Mouse (Mus musculus) kidney, embryonic 15.5 days (tissue): ENCODE measurements around the gene Gm14569. TPM values are rescaled to one million over a fixed set of nuclear protein-coding genes. Genes with fewer than 3 reads are reported as not detected.

ENCODE experiments used
- ATAC-seq: fragments of 200-750 bp; cut with Nextera tagmentation; replicated peaks from 2 replicates; pipeline ENCODE4 v1.8.0; 2017; ENCODE audit warnings: moderate TSS enrichment; ENCODE audit not compliant: low FRiP score
- H3K27ac ChIP-seq: fragments of 300-500 bp; sonication (generic); 2 replicates; pipeline ENCODE4 v1.5.1; 2015; ENCODE audit warnings: mild to moderate bottlenecking, inconsistent platforms
- H3K27me3 ChIP-seq: fragments of 300-500 bp; sonication (generic); 2 replicates; pipeline ENCODE4 v1.6.1; 2015; ENCODE audit warnings: inconsistent platforms
- H3K36me3 ChIP-seq: fragments of 300-500 bp; sonication (generic); 2 replicates; pipeline ENCODE4 v1.6.1; 2015; ENCODE audit warnings: inconsistent platforms
- H3K4me1 ChIP-seq: fragments of 300-500 bp; sonication (generic); 2 replicates; pipeline ENCODE4 v1.6.1; 2015; ENCODE audit warnings: inconsistent platforms
- H3K4me2 ChIP-seq: fragments of 300-500 bp; sonication (generic); 2 replicates; pipeline ENCODE4 v1.6.1; 2015; ENCODE audit warnings: moderate library complexity, mild to moderate bottlenecking, inconsistent platforms
- H3K4me3 ChIP-seq: fragments of 300-500 bp; sonication (generic); replicated peaks from 2 replicates; pipeline ENCODE4 v1.5.1; 2015; ENCODE audit warnings: mild to moderate bottlenecking, inconsistent platforms
- H3K9ac ChIP-seq: fragments of 300-500 bp; sonication (generic); 2 replicates; pipeline ENCODE4 v1.6.1; 2015; ENCODE audit warnings: mild to moderate bottlenecking, inconsistent platforms
- H3K9me3 ChIP-seq: fragments of 300-500 bp; sonication (generic); replicated peaks from 2 replicates; pipeline ENCODE4 v1.6.1; 2016; ENCODE audit warnings: inconsistent platforms
- WGBS: fragments of 180-500 bp; shearing (Covaris S2); methylation state at CpG from one replicate; pipeline ENCODE4 v1.1.7; 2015; ENCODE audit warnings: mixed read lengths; 5-methylcytosine and 5-hydroxymethylcytosine counted together
- polyA plus RNA-seq: library from polyadenylated mRNA; unstranded; fragments of >200 nt; fragmentation: Nextera tagmentation; extraction: Ambion mirVana; gene quantifications from 2 replicates; pipeline ENCODE4 v1.2.1, GENCODE M21; 2015

Gm14569 gene
- polyA plus RNA-seq = not detected in 2 replicates

DNA sequence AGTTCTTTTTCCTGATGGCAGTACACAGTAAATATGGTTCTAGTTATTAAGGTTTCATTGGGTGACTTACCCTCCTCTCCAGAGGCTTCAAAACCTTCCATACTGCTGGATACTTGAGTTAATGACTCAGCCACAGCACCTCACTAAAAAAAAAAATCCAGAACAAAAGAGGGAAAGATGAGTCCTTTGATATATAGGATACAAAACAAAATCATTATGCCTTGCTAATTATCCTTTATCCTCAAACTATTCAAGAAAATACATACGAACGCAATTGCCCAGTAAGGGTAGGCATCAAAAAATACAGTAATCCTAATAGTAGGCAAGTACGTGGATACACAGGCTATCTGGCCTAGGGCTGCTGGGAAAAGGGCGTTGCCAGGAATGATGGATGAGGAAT is at the start of gene Gm14569:
Gene Gm14569, minus strand, starts transcription at position 101 of the 400 bp plus-strand sequence.
- no peaks in the 10 kb centered on the region for H3K4me1 ChIP-seq
- H3K4me2 ChIP-seq = no peak within 1 kb of the TSS
- no peak for ATAC-seq
- no peaks in the 10 kb centered on the region for H3K27me3 ChIP-seq
- WGBS = 88% methylated on average over 4 of the region's 4 CpGs
- no peaks in the 10 kb centered on the region for H3K9me3 ChIP-seq
- H3K27ac ChIP-seq = no peak within 1 kb of the TSS
- no peak within 1 kb of the TSS for H3K9ac ChIP-seq
- H3K36me3 ChIP-seq = no peaks in the 10 kb centered on the region
- no peak within 1 kb of the TSS for H3K4me3 ChIP-seq

GRCm38 (mm10) chrX:36534514-36534913 is 42.9 kb upstream of the Gm14569 start:
- Histone ChIP-seq H3K27me3 (no peaks in the 10 kb centered on the region), H3K4me1 (no peaks in the 10 kb centered on the region), H3K9me3 (no peaks in the 10 kb centered on the region), H3K4me2 (no peak overlapping the region), H3K4me3 (no peak overlapping the region), H3K27ac (no peak overlapping the region), H3K36me3 (no peaks in the 10 kb centered on the region), H3K9ac (no peak overlapping the region)
- 10% methylated on average over 4 of the region's 4 CpGs for WGBS
- ATAC-seq = 0 out of 2 replicates have a peak, but pooled peaks have one; percentile 18

GRCm38 (mm10) chrX:36533744-36534143 is 42.1 kb upstream of the Gm14569 start:
- no peaks in the 10 kb centered on the region for H3K36me3 ChIP-seq
- H3K9me3 ChIP-seq = no peaks in the 10 kb centered on the region
- H3K4me1 ChIP-seq = no peaks in the 10 kb centered on the region
- ATAC-seq = no peak
- no peak overlapping the region for H3K4me3 ChIP-seq
- no peak overlapping the region for H3K27ac ChIP-seq
- 66% methylated on average over 4 of the region's 4 CpGs for WGBS
- H3K4me2 ChIP-seq = no peak overlapping the region
- H3K9ac ChIP-seq = no peak overlapping the region
- H3K27me3 ChIP-seq = no peaks in the 10 kb centered on the region

- Histone ChIP-seq H3K4me2 (no peak overlapping the region), H3K27ac (no peak overlapping the region)
- WGBS = 70% methylated on average over 5 of the region's 5 CpGs
Observed at GRCm38 (mm10) chrX:36530251-36530650, 38.6 kb upstream of the Gm14569 start.

GRCm38 (mm10) chrX:36523729-36524128 is 32.1 kb upstream of the Gm14569 start:
- H3K4me2 ChIP-seq = no peak overlapping the region
- no peak overlapping the region for H3K9ac ChIP-seq
- no peaks in the 10 kb centered on the region for H3K9me3 ChIP-seq
- H3K27ac ChIP-seq = no peak overlapping the region
- H3K27me3 ChIP-seq = no peaks in the 10 kb centered on the region
- H3K36me3 ChIP-seq = no peaks in the 10 kb centered on the region
- no peak for ATAC-seq
- no peaks in the 10 kb centered on the region for H3K4me1 ChIP-seq
- WGBS = 64% methylated on average over 5 of the region's 5 CpGs
- H3K4me3 ChIP-seq = no peak overlapping the region

More at GRCm38 (mm10) chrX:36530251-36530650, 38.6 kb upstream of the Gm14569 start:
- Histone ChIP-seq H3K4me3 (no peak overlapping the region), H3K9ac (no peak overlapping the region), H3K4me1 (no peaks in the 10 kb centered on the region), H3K27me3 (no peaks in the 10 kb centered on the region), H3K9me3 (no peaks in the 10 kb centered on the region), H3K36me3 (no peaks in the 10 kb centered on the region)
- ATAC-seq = no peak

DNA sequence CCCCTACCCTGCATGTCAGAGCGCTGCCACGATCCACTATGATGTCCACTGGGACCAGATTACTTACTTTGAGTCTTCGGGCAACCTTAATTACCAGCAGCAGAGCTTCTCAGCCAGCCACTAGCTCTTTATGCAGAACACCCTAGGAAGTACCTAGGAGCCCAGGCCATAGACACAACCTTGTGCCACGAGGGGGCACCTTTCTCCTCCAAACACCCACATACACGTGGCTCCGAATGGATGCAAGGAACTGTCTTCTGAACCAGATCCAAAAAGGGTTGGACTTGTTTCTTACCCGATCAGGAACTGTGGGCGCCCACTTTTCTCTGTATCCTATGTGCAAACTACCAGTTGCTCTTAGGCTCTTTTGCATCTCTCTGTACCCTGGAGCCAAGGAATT is 22.1 kb upstream of the Gm14569 start:
- no peak overlapping the region for H3K27ac ChIP-seq
- no peak overlapping the region for H3K9ac ChIP-seq
- H3K4me2 ChIP-seq = no peak overlapping the region
- WGBS = 45% methylated on average over 8 of the region's 8 CpGs
- H3K36me3 ChIP-seq = no peaks in the 10 kb centered on the region
- no peaks in the 10 kb centered on the region for H3K27me3 ChIP-seq
- no peak overlapping the region for H3K4me3 ChIP-seq
- no peaks in the 10 kb centered on the region for H3K4me1 ChIP-seq
- ATAC-seq = no peak
- no peaks in the 10 kb centered on the region; the same call in 1 of the 2 replicates for H3K9me3 ChIP-seq

- H3K27ac ChIP-seq = no peak overlapping the region
- no peak overlapping the region for H3K4me3 ChIP-seq
- H3K27me3 ChIP-seq = no peaks in the 10 kb centered on the region
- no peaks in the 10 kb centered on the region; the same call in 1 of the 2 replicates for H3K9me3 ChIP-seq
- ATAC-seq = no peak
- no peak overlapping the region for H3K9ac ChIP-seq
- H3K4me1 ChIP-seq = no peaks in the 10 kb centered on the region
- no peaks in the 10 kb centered on the region for H3K36me3 ChIP-seq
- WGBS = 63% methylated on average over 9 of the region's 9 CpGs
- H3K4me2 ChIP-seq = no peak overlapping the region
Observed at GRCm38 (mm10) chrX:36513231-36513630, 21.6 kb upstream of the Gm14569 start.

- no peaks in the 10 kb centered on the region for H3K4me1 ChIP-seq
- WGBS = 48% methylated on average over 6 of the region's 6 CpGs
- ATAC-seq = no peak
Observed at GRCm38 (mm10) chrX:36506863-36507262, 15.2 kb upstream of the Gm14569 start.

DNA sequence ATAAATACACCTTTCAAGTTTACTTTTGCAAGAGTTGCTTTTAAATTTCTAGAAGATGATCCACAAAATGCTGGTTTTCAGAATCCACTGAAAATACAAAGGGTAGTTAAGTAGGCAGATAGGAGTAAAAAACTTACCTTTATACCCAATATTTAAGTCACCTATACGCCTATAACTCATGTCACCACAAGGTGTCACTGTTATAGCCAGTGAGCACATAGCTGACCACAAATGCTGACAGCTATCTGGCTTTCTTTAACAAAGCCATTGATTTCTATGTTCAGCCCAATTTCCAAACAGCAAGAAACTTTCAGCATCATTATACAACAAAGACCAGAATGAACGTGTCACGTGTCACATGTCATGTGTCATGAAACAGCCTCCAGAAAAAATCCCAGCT is 2.1 kb downstream of the Gm14569 start:
- 29% methylated on average over 3 of the region's 3 CpGs for WGBS
- Histone ChIP-seq H3K4me2 (no peak overlapping the region), H3K4me1 (no peaks in the 10 kb centered on the region), H3K36me3 (no peaks in the 10 kb centered on the region), H3K9me3 (no peaks in the 10 kb centered on the region), H3K9ac (no peak overlapping the region), H3K27ac (no peak overlapping the region), H3K4me3 (no peak overlapping the region), H3K27me3 (no peaks in the 10 kb centered on the region)
- ATAC-seq = no peak

More at GRCm38 (mm10) chrX:36506863-36507262, 15.2 kb upstream of the Gm14569 start:
- Histone ChIP-seq H3K27me3 (no peaks in the 10 kb centered on the region), H3K27ac (no peak overlapping the region), H3K36me3 (no peaks in the 10 kb centered on the region), H3K9ac (no peak overlapping the region), H3K4me3 (no peak overlapping the region), H3K9me3 (no peaks in the 10 kb centered on the region), H3K4me2 (no peak overlapping the region)

DNA sequence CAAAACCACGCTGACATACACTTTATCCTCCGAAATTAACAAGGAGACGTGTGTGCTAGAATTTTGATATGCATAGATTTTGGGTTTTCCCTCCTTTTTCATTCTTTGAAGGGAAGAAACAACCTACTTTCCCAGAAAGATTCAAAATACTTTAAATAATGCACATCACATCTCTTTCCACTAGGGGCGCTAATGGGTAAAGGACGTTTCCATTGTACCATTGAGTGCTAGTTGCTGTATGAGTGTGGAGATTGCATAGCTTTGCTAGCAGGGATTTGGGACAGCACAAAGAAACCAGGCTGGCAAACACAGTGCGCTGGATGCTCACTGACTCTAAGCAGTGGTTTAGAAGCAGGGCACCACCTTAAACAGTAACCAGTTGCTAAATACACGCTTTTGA is 3.6 kb downstream of the Gm14569 start:
- 47% methylated on average over 7 of the region's 7 CpGs for WGBS
- Histone ChIP-seq H3K36me3 (no peaks in the 10 kb centered on the region), H3K9me3 (no peaks in the 10 kb centered on the region), H3K27ac (no peak overlapping the region), H3K4me3 (no peak overlapping the region), H3K4me2 (no peak overlapping the region), H3K9ac (no peak overlapping the region), H3K4me1 (no peaks in the 10 kb centered on the region), H3K27me3 (no peaks in the 10 kb centered on the region)
- no peak for ATAC-seq

- H3K4me3 ChIP-seq = no peak overlapping the region
- WGBS = 92% methylated on average over 3 of the region's 3 CpGs
- no peaks in the 10 kb centered on the region for H3K9me3 ChIP-seq
- H3K4me2 ChIP-seq = no peak overlapping the region
- H3K27me3 ChIP-seq = no peaks in the 10 kb centered on the region
- no peaks in the 10 kb centered on the region for H3K4me1 ChIP-seq
- ATAC-seq = no peak
- no peaks in the 10 kb centered on the region for H3K36me3 ChIP-seq
- H3K9ac ChIP-seq = no peak overlapping the region
- no peak overlapping the region for H3K27ac ChIP-seq
Observed at GRCm38 (mm10) chrX:36474873-36475272, 16.8 kb downstream of the Gm14569 start.

DNA sequence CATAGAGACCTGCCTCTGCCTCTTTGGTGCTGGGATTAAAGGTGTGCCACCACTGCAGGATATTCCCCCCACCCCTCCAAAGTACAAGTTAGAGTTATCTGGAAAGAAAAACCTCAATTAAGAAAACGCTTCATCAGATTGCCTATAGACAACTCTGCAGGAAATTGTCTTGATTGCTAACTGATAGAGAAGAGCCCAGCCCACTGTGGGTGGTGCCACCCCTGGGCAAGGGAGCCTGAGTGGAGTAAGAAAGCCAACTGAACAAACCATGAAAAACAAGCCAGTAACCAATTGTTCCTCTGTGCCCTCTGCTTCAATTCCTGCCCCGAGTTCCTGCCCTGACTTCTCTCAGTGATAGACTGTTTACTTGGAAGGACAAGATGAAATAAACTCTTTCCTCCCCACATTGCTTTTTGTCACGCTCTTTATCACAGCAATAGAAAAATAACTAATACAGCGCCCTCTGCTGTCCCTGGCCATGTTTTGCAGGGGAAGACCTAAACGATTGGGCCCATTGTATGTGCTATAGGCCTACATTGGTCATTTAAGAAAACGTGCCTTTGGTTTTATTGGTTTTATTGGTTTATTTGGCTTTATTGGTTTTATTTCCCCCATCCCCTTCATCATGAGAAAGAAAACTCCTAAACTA is 17.4 kb downstream of the Gm14569 start:
- no peak overlapping the region for H3K9ac ChIP-seq
- no peaks in the 10 kb centered on the region for H3K27me3 ChIP-seq
- no peaks in the 10 kb centered on the region for H3K36me3 ChIP-seq
- no peak overlapping the region for H3K27ac ChIP-seq
- no peaks in the 10 kb centered on the region for H3K4me1 ChIP-seq
- no peak overlapping the region for H3K4me2 ChIP-seq
- H3K4me3 ChIP-seq = no peak overlapping the region
- ATAC-seq = no peak
- no peaks in the 10 kb centered on the region for H3K9me3 ChIP-seq
- WGBS = 59% methylated on average over 6 of the region's 6 CpGs

DNA sequence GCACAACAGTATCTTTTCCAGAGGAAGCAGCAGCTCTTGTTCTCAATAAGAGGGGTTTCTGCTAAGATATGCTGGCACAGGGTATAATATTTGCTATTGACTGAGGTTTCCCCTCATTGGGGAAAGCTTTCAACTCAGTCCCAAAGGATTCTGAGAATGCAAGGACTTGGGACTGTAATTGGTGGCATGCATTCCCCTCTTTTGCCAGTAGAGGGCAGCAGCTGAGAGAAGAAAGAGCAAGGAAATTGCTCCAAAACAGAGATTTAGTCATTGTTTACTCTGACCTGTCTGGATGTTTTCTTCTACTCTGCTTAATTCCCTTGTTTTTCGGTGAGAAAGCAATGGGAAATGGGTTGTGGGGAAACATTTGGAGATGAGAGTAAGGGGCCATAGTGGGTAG is 35.6 kb downstream of the Gm14569 start:
- WGBS = 48% methylated on average over 1 of the region's 1 CpGs

More for the DNA sequence above, 35.6 kb downstream of the Gm14569 start:
- no peak for ATAC-seq
- Histone ChIP-seq H3K27me3 (no peaks in the 10 kb centered on the region), H3K9ac (no peak overlapping the region), H3K36me3 (no peaks in the 10 kb centered on the region), H3K4me3 (no peak overlapping the region), H3K4me2 (no peak overlapping the region), H3K9me3 (no peaks in the 10 kb centered on the region), H3K27ac (no peak overlapping the region), H3K4me1 (no peaks in the 10 kb centered on the region)
